Mouse (Mus musculus) limb, embryonic 15.5 days (tissue): Measurements from ENCODE around the gene Tm2d1. TPM values are rescaled to one million over a fixed set of nuclear protein-coding genes. Genes with fewer than 3 reads are reported as not detected.
A peak's percentile ranks its signal among the peaks of the same experiment; 100 is the strongest.
"Not testable (repeated sequence)": the region's sequence is repeated elsewhere in the genome, so short reads cannot be mapped to it uniquely, and the experiment has no call there.

Experiments used
- ATAC-seq: fragments of 200-750 bp; cut with Nextera tagmentation; 2 replicates; pipeline ENCODE4 v1.8.0; 2017; ENCODE audit warnings: low read depth, moderate TSS enrichment; ENCODE audit not compliant: insufficient number of reproducible peaks, low FRiP score, low TSS enrichment
- H3K27ac ChIP-seq: fragments of 300-500 bp; sonication (generic); 2 replicates; pipeline ENCODE4 v1.5.1; 2015; ENCODE audit warnings: moderate library complexity, mild to moderate bottlenecking, inconsistent platforms
- H3K27me3 ChIP-seq: fragments of 300-500 bp; sonication (generic); 2 replicates; pipeline ENCODE4 v1.6.1; 2015; ENCODE audit warnings: inconsistent platforms
- H3K36me3 ChIP-seq: fragments of 300-500 bp; sonication (generic); 2 replicates; pipeline ENCODE4 v1.6.1; 2015; ENCODE audit warnings: inconsistent platforms
- H3K4me1 ChIP-seq: fragments of 300-500 bp; sonication (generic); 2 replicates; pipeline ENCODE4 v1.6.1; 2015; ENCODE audit warnings: inconsistent platforms
- H3K4me2 ChIP-seq: fragments of 300-500 bp; sonication (generic); 2 replicates; pipeline ENCODE4 v1.6.1; 2015; ENCODE audit warnings: mild to moderate bottlenecking, inconsistent platforms
- H3K4me3 ChIP-seq: fragments of 300-500 bp; sonication (generic); 2 replicates; pipeline ENCODE4 v1.5.1; 2015; ENCODE audit warnings: mild to moderate bottlenecking, inconsistent platforms
- H3K9ac ChIP-seq: fragments of 300-500 bp; sonication (generic); 2 replicates; pipeline ENCODE4 v1.6.1; 2015; ENCODE audit warnings: inconsistent platforms
- H3K9me3 ChIP-seq: fragments of 300-500 bp; sonication (generic); 2 replicates; pipeline ENCODE4 v1.6.1; 2016; ENCODE audit warnings: inconsistent platforms
- WGBS: fragments of 180-500 bp; shearing (Covaris S2); methylation state at CpG from one replicate; pipeline ENCODE4 v1.1.7; 2015; 5-methylcytosine and 5-hydroxymethylcytosine counted together
- polyA plus RNA-seq: library from polyadenylated mRNA; unstranded; fragments of >200 nt; fragmentation: Nextera tagmentation; extraction: Ambion mirVana; gene quantifications from 2 replicates; pipeline ENCODE4 v1.2.1, GENCODE M21; 2015

The Tm2d1 gene
- 83.4 and 87.7 TPM in 2 replicates for polyA plus RNA-seq

DNA sequence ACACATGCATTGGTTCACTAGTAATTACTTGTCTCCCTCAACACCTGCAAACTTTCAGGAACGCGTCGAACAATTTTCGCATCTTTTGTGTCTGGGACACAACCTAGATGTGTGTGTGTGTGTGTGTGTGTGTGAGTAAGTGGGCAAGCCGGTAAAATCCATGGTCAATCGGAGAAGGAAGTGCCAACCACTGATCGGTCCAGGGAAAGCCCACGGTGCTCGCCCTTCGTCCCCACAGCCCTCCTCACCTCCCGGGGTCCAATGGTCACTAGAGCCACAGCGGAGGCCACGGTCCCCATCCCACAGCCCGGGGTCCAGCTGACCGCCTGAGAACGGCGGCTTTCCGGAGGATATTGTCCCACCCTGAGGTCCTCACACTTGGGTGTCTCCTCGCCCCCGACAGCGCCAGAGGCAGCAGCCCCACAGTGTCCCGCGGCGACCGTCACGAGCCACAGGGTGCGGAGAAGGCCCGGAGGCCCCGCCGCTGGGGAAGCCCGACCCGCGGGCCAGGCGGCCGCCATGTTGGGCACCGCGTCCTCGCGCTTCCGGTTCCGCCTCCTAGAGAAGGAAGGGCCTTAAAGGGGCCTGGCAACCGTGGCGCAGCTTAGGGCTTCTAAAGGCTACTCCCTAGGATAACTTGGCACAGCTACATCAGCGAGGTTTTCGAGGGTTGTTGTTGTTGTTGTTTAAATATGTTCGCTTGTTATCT, at the start of gene Tm2d1:
Gene Tm2d1, minus strand, starts transcription at position 591 of the 709 bp plus-strand sequence.
- peak within 1 kb of the TSS; percentile 39 for H3K4me2 ChIP-seq
- H3K4me3 ChIP-seq = peak within 1 kb of the TSS; percentile 89
- under 1% methylated on average over 46 of the region's 46 CpGs for WGBS
- H3K4me1 ChIP-seq = peaks cover 8% of the 10 kb centered on the region; the same call in 1 of the 2 replicates
- ATAC-seq = peak; percentile 84; the same call in 1 of the 2 replicates
- peak within 1 kb of the TSS; percentile 93 for H3K9ac ChIP-seq
- no peaks in the 10 kb centered on the region for H3K27me3 ChIP-seq
- H3K27ac ChIP-seq = peak within 1 kb of the TSS; percentile 79
- H3K9me3 ChIP-seq = no peaks in the 10 kb centered on the region
- peaks cover 6% of the 10 kb centered on the region for H3K36me3 ChIP-seq

DNA sequence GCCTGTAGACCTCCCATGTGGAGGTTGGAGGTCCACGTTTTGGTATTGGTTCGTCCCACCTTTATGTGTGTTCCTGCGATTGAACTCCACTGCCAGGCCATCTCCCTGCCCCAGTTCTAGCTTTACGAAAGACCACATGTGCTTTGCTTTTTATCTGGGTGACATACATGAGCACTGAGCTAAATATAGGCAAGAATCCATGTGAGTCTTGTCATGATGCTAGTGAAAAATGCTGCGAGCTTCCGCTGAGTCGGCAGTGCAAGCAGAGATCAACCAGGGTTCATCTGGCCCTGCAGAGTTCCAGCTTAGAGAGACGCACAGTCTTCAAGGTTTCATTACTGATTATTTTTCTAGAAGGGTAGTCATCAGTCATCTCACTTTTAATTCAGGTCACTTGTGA, 45.3 kb upstream of the Tm2d1 start:
- ATAC-seq = no peak
- H3K36me3 ChIP-seq = 0 out of 2 replicates have a peak, but pooled peaks cover 20% of the 10 kb centered on the region
- H3K27ac ChIP-seq = no peak overlapping the region
- H3K9me3 ChIP-seq = no peaks in the 10 kb centered on the region
- no peak overlapping the region for H3K4me3 ChIP-seq
- 81% methylated on average over 8 of the region's 8 CpGs for WGBS
- no peaks in the 10 kb centered on the region for H3K4me1 ChIP-seq
- no peak overlapping the region for H3K4me2 ChIP-seq
- H3K27me3 ChIP-seq = no peaks in the 10 kb centered on the region
- H3K9ac ChIP-seq = no peak overlapping the region

DNA sequence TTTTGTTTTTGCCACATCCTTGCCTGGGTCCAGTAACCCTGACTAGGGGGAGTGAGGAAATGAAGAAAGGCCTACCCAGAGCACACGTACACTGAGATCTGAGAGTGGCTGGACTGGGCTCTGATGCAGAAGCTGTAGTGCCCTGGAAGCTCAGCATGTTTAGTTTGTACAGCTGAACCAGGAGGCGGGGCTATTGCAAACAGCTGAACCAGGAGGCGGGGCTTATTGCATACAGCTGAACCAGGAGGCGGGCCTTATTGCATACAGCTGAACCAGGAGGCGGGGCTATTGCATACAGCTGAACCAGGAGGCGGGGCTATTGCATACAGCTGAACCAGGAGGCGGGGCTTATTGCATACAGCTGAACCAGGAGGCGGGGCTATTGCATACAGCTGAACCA, 32.0 kb upstream of the Tm2d1 start:
- H3K4me1 ChIP-seq, ATAC-seq, H3K9ac ChIP-seq, H3K27me3 ChIP-seq, H3K9me3 ChIP-seq, H3K27ac ChIP-seq, H3K4me2 ChIP-seq, H3K4me3 ChIP-seq: not testable (repeated sequence)
- 95% methylated on average over 8 of the region's 8 CpGs for WGBS
- H3K36me3 ChIP-seq = peaks cover 25% of the 10 kb centered on the region

GRCm38 (mm10) chr4:98408455-98408854, 25.3 kb upstream of the Tm2d1 start:
- ATAC-seq = no peak
- Histone ChIP-seq H3K4me1 (0 out of 2 replicates have a peak, but pooled peaks cover 2% of the 10 kb centered on the region), H3K27me3 (no peaks in the 10 kb centered on the region), H3K9me3 (no peaks in the 10 kb centered on the region), H3K4me2 (no peak overlapping the region), H3K36me3 (peaks cover 13% of the 10 kb centered on the region), H3K27ac (no peak overlapping the region), H3K9ac (no peak overlapping the region), H3K4me3 (no peak overlapping the region)
- 89% methylated on average over 4 of the region's 4 CpGs for WGBS

GRCm38 (mm10) chr4:98404412-98404811, 21.3 kb upstream of the Tm2d1 start:
- 85% methylated on average over 6 of the region's 6 CpGs for WGBS
- H3K4me3 ChIP-seq = no peak overlapping the region
- H3K4me1 ChIP-seq = 0 out of 2 replicates have a peak, but pooled peaks cover 2% of the 10 kb centered on the region
- H3K9me3 ChIP-seq = no peaks in the 10 kb centered on the region
- H3K9ac ChIP-seq = no peak overlapping the region
- H3K36me3 ChIP-seq = no peaks in the 10 kb centered on the region
- no peak overlapping the region for H3K4me2 ChIP-seq
- no peak for ATAC-seq
- H3K27ac ChIP-seq = no peak overlapping the region
- H3K27me3 ChIP-seq = no peaks in the 10 kb centered on the region

- no peak overlapping the region for H3K4me2 ChIP-seq
- no peaks in the 10 kb centered on the region for H3K36me3 ChIP-seq
- ATAC-seq = no peak
- no peak overlapping the region for H3K4me3 ChIP-seq
- H3K27me3 ChIP-seq = no peaks in the 10 kb centered on the region
- 0 out of 2 replicates have a peak, but pooled peaks cover 2% of the 10 kb centered on the region for H3K4me1 ChIP-seq
- no peak overlapping the region for H3K9ac ChIP-seq
- 85% methylated on average over 4 of the region's 4 CpGs for WGBS
- no peaks in the 10 kb centered on the region for H3K9me3 ChIP-seq
- no peak overlapping the region for H3K27ac ChIP-seq
These were observed 20.4 kb upstream of the Tm2d1 start for GRCm38 (mm10) chr4:98403492-98403891.

DNA sequence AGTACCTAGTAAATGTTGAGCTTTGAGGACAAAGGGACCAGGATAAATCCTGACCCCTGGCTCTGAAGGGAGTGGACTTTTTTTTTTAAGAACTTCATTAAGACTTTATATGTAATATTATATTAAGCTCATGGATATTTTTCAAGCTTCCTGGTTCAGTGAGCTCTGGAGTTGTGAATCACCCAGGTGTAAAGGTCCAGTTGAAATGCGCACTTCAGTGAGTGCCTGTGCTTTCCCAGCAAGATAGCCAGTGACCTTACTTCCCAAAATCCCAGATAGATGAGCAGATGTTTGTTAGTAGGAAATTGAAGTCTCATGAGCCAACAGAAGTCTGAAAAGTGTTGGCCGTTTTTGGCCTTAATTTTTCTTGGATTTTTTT, 18.5 kb upstream of the Tm2d1 start:
- 0 out of 2 replicates have a peak, but pooled peaks cover 2% of the 10 kb centered on the region for H3K4me1 ChIP-seq
- no peaks in the 10 kb centered on the region for H3K27me3 ChIP-seq
- H3K9me3 ChIP-seq = no peaks in the 10 kb centered on the region
- H3K4me3 ChIP-seq = no peak overlapping the region
- no peak overlapping the region for H3K27ac ChIP-seq
- H3K9ac ChIP-seq = no peak overlapping the region
- H3K4me2 ChIP-seq = no peak overlapping the region
- ATAC-seq = no peak
- 71% methylated on average over 2 of the region's 2 CpGs for WGBS
- H3K36me3 ChIP-seq = no peaks in the 10 kb centered on the region

DNA sequence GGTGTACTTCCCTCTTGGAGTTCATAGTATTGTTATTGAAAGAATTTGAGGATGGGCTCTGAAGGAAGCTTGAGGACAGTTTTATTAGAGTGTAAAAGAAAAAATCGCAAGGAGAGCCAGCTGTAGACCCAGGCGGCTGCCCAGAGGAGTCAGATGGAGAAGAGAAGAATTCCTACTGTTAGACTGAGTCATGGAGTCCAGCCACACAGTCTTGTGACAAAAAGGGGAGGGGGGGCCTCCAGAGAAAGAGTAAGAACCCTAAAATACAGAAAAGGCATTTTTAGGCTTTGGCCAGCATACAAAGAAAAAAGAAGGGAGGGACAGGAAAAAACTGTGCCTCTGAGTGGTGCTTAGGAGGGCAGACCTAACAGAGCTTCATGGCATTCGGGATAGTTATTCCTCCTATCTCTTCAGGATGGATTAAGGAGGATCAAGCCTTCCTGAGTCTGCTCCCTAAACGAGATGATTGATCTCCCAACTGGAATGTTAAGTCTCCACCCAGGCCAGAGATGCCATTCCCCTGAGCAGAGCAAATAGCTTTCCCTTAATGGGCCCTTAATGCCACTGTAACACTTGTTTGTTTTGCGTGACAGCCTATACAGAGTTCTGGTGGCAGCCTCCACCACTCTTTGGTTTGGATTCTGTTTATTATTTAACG, 17.9 kb upstream of the Tm2d1 start:
- Histone ChIP-seq H3K4me2 (no peak overlapping the region), H3K36me3 (no peaks in the 10 kb centered on the region), H3K4me3 (no peak overlapping the region), H3K27me3 (no peaks in the 10 kb centered on the region), H3K27ac (no peak overlapping the region), H3K9me3 (no peaks in the 10 kb centered on the region), H3K9ac (no peak overlapping the region), H3K4me1 (peaks cover 6% of the 10 kb centered on the region; the same call in 1 of the 2 replicates)
- no peak for ATAC-seq
- WGBS = 22% methylated on average over 6 of the region's 6 CpGs

DNA sequence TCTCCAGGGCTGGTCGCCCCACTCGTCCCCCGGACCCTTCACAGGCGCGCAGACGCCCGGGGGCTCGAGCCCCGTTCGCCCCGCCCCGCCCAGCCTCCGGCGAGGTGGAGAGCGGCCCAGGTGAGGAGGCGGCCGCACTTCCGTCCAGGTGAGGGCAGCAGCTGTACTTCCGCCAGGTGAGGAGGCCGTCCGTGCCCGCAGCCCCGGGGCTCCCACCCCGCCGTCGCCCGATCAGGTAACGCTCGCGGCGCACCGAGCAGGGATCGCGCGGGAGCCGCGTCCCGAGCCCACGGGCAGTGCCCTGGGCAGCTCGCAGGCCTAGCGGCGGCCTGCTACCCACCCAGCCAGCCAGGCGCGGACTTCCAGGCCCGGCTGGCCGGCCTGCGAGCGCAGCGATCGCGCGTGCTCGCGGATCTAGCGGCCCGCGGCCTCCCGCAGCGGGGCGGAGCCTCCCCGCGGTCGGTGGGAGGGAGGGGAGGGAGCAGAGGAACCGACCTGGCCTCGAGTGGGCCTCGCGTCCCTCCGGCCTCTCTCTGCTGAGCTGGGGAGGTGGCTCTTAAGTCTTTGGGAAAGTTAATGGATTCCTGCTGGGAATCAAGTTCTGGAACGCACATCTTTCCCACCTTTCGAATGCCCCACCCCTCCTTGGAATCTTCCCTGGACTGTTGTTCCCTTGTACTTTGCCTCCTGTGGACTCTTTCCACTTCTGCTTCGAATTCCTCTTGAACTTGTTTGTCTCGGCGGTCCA, 12.8 kb upstream of the Tm2d1 start, which contains the start of gene Patj:
Gene Patj, plus strand, starts transcription at position 96 of the 748 bp plus-strand sequence.
- peaks cover 3% of the 10 kb centered on the region; the same call in 1 of the 2 replicates for H3K4me1 ChIP-seq
- peak within 1 kb of the TSS; percentile 94 for H3K27ac ChIP-seq
- peak within 1 kb of the TSS; percentile 65 for H3K4me2 ChIP-seq
- no peaks in the 10 kb centered on the region for H3K9me3 ChIP-seq
- 1% methylated on average over 69 of the region's 73 CpGs for WGBS
- peak within 1 kb of the TSS; percentile 97 for H3K9ac ChIP-seq
- H3K4me3 ChIP-seq = peak within 1 kb of the TSS; percentile 78
- no peaks in the 10 kb centered on the region for H3K27me3 ChIP-seq
- H3K36me3 ChIP-seq = no peaks in the 10 kb centered on the region
- ATAC-seq = peak; percentile 69; the same call in 1 of the 2 replicates

- no peak for ATAC-seq
These were observed 12.2 kb upstream of the Tm2d1 start for GRCm38 (mm10) chr4:98395346-98395689.

DNA sequence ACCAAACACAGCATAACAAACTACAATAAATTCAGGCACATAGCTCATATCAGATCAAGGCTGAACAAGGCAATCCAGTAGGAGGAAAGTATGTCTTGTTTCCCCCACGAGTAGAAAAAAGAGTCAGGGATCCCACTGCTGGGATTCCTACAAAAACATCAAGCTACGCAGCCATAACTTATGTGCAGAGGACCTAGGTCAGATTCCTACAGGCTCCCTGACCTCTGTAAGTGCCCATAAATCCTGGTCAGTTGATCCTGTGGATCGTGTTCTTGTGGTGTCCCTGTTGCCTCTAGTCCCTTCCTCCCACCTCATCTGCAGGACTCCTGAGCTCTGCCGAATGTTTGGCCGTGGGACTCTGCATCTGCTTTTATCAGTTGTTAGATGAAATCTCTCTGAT, 1.9 kb upstream of the Tm2d1 start:
- ATAC-seq = no peak
- Histone ChIP-seq H3K27me3 (no peaks in the 10 kb centered on the region), H3K9ac (no peak overlapping the region), H3K9me3 (no peaks in the 10 kb centered on the region), H3K4me1 (peaks cover 8% of the 10 kb centered on the region; the same call in 1 of the 2 replicates), H3K36me3 (no peaks in the 10 kb centered on the region), H3K27ac (no peak overlapping the region), H3K4me2 (no peak overlapping the region), H3K4me3 (no peak overlapping the region)
- WGBS = 34% methylated on average over 5 of the region's 5 CpGs

More at GRCm38 (mm10) chr4:98395346-98395689, 12.2 kb upstream of the Tm2d1 start:
- H3K36me3 ChIP-seq = no peaks in the 10 kb centered on the region
- H3K9me3 ChIP-seq = no peaks in the 10 kb centered on the region
- peak overlapping the region; percentile 78 for H3K4me3 ChIP-seq
- H3K4me1 ChIP-seq = peaks cover 3% of the 10 kb centered on the region; the same call in 1 of the 2 replicates
- 3% methylated on average over 7 of the region's 7 CpGs for WGBS
- H3K27ac ChIP-seq = peak overlapping the region; percentile 94
- H3K27me3 ChIP-seq = no peaks in the 10 kb centered on the region
- peak overlapping the region; percentile 65 for H3K4me2 ChIP-seq
- H3K9ac ChIP-seq = peak overlapping the region; percentile 97
